Mouse (Mus musculus) central nervous system, embryonic 11.5 days (tissue): Measurements from ENCODE around the gene Plrg1. TPM values are rescaled to one million over a fixed set of nuclear protein-coding genes. Genes with fewer than 3 reads are reported as not detected.

Experiments used
- polyA plus RNA-seq: library from polyadenylated mRNA; depleted of rRNA; stranded (reverse); fragments of >200 nt; gene quantifications from 2 replicates; pipeline ENCODE4 v1.2.3, GENCODE M21; 2012; rRNA removed

Plrg1 gene
- polyA plus RNA-seq, result 90.4 and 124 TPM in 2 replicates

DNA sequence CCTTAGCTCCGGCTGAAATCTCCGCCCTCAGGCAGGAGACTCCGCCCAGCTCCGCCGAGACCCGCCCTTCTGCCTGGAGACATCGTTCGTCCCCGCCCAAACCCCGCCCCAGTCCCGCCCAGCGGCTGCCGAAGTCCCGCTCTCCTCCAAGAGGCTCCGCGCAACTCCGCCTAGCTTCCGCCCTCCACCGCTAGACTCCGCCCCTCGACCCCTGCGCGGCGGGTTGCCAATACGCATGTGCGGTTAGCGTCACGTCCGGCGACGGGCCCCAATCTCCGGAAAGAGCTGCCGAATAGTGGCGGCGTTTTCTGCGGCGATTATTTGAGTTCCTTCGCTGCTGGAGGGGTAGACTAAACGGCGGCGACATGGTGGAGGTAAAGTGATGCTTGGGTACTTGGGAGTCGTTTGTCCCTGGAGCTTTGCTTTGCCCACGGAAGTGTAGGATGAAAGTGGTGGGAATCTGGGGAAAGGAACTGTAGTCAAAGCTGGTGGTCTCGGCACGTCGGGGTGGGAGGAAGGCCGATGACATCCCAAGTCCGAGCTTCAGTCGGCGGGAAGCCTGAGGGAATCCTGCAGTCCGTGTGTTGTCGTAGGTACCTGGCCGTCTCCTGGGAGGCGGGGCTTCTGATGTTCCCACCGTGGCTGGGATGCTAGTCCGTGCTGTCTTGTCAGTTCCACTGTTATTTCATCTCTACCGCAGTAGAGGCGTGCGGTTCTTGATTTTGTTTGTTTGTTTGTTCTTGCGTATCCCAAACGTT is at the start of gene Plrg1:
TSS of gene Plrg1 (plus strand) at position 242 of the 758 bp plus-strand sequence.

DNA sequence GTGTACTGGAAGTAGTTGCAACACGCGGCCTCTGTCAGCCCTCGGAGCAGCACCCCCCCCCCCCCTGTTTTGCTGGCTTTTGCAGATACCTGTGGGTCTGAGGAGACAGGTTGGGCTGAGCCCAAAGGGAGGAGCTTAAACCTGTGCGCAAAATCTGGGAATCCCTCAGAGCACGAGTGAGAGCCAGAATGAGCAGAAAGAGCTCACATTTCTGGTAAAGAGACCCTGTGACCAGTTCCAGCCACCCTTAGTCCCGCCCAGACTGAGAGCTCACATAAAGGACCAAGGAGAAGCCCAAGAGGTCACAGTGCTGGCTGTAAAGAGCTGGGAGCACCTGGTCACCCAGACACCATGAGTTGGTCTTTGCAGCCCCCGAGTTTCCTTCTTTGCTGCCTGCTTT is 47.8 kb upstream of the Plrg1 start, which contains the start of gene Fgg:
TSS of gene Fgg (plus strand) at position 168 of the 400 bp plus-strand sequence.

DNA sequence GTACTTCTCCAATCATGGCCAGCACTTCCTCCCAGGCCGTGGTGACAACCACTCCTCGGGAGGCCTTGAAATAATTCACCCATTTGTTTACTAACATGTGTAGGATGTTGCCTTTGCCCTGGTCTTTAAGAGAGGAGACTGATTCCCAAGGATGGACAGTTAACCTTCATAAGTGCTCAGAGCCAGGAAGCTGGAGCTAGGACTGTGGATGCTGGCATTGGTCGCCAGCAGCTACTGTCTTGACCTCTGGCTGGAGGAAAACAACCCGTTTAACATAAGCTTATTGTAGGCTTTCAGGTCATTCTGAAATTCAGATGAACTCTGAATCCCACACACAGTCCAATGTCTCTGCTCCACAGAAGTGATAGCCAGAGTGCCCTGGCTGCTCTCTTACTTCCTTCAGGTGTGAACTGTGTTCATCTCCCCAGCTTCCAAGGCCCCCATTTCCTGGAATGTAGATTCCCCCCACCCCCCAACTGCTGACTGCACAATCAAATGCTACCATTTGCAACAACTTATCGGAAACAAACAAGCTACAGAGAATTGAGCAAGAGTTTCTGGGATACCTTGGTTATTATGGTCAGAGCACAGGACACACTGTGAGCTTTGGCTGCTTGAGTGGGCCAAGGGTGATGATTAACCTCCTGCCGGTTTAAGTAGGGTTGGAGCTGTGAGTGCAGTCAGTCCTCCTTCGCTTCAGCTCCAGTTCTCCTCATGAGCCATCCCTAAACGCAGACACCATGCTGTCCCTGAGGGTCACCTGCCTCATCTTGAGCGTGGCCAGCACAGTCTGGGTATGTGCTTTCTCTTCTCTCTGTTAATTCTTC is 29.6 kb upstream of the Plrg1 start, which contains the start of gene Fga:
TSS of gene Fga (plus strand) at position 602 of the 827 bp plus-strand sequence.

DNA sequence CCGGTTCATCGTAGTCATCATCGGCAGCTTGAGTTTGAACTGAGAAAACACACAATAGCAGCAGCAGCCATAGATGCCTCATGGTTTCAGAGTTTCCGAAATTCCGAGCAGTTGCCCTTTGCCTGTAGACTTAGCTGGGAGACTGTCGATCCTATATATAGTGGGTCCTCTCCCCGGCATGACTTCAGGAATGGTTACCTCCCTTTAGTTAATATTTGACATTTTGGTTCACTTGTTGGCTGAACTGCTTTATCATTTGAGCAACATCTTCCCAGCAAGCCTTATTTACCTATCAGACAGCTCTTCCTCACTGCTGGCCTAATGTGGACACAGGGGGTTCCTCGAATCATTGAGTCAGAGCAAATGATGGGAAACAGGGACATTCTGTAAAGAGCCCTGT is 5.6 kb upstream of the Plrg1 start, which contains the start of gene Fgb:
TSS of gene Fgb (minus strand) at position 184 of the 400 bp plus-strand sequence.

Other genes starting within 250 kb of the Plrg1 start
- gene Rbm46, start 179.0 kb upstream of the Plrg1 start, polyA plus RNA-seq, result 1.6 and 2.2 TPM in 2 replicates
- 0.01 and 0.02 TPM in 2 replicates for gene Lrat, start 151.5 kb upstream of the Plrg1 start, polyA plus RNA-seq
- gene Fgg, start 47.8 kb upstream of the Plrg1 start, polyA plus RNA-seq, result 4.2 and 10.2 TPM in 2 replicates
- 3.0 and 9.4 TPM in 2 replicates for gene Fga, start 29.4 kb upstream of the Plrg1 start, polyA plus RNA-seq
- gene Fgb, start 5.7 kb upstream of the Plrg1 start, polyA plus RNA-seq, result 4.3 and 10.8 TPM in 2 replicates
- 0.22 and 0.46 TPM in 2 replicates for gene Dchs2, start 72.4 kb downstream of the Plrg1 start, polyA plus RNA-seq